7 mouse cellular contexts compared by ENCODE assay signal in the genomic region with DNA sequence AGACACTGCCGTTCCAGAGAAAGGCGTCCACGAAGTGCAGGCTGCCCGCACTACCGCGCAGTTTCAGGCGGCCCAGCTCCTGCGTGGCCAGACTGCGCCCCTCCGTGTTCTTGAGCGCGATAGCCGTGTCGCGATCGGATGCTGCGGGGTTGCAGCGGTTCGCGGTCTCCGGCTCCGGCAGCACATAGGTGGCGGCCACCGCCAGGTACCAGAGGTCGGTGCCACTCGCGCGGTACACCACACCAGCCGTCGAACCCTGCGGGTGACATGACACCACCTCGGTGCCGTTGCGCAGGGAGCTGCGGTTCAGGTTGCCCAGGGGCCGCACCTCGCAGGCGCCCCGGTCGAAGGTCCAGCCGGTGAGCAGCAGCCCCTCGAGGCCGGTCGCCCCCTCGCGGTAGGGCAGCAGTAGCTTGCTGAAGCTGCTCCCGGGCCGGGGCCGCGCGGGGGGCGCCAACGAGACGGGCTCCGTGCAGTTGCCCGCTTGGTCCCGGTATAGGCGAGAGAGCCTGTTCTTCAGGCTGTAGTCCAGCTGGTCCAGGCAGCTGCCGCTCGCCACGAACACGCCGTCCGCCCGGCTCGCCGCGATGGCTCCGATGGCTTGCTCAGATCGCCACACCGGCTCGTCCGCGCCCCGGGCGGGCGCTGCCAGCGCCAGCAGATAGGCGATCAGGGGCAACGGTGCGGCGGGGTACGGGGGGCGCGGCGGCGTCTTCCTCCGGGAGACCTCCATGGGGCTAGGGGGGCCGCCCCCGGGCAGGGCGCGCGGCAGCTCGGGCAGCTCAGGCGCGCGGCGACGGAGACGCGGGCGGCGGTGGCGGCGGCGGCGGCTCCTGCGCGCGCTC. TPM values are rescaled to one million over a fixed set of nuclear protein-coding genes. Genes with fewer than 3 reads are reported as not detected.
DNase-seq lines count a peak whose midpoint lies in the region; ATAC-seq and TF ChIP-seq lines count a peak whose summit lies in the region.

No protein-coding gene starts in this region.

- no peaks in the 10 kb centered on the region for H3K9me3 ChIP-seq in hindbrain, embryonic 15.5 days
- no peaks in the 10 kb centered on the region for H3K9me3 ChIP-seq in limb, embryonic 10.5 days (replicated peaks)
- no peaks in the 10 kb centered on the region for H3K9me3 ChIP-seq in midbrain, embryonic 11.5 days (ENCODE audit: control insufficient read depth, low read length)

- no peak for TF ChIP-seq POLR2A in small intestine, adult 2 months (IDR thresholded peaks at IDR 0.05; ENCODE audit: low read depth, low read length)

- POLR2A ChIA-PET in Patski (lab: Charles Lee) = no interaction called here

- ATAC-seq in Patski = peak; percentile 17
- ATAC-seq in hindbrain, embryonic 15.5 days (ENCODE audit: low FRiP score, low read depth) = peak; percentile 24
- peak; percentile 28 for ATAC-seq in midbrain, embryonic 11.5 days (ENCODE audit: low FRiP score)

- CTCF ChIA-PET in Patski (lab: Charles Lee) = no interaction called here

- under 1% methylated on average over 94 of the region's 110 CpGs for WGBS in hindbrain, embryonic 15.5 days
- WGBS in limb, embryonic 10.5 days = under 1% methylated on average over 110 of the region's 110 CpGs
- under 1% methylated on average over 109 of the region's 110 CpGs for WGBS in midbrain, embryonic 11.5 days
- WGBS in small intestine, adult 2 months = under 1% methylated on average over 107 of the region's 110 CpGs

- H3K27me3 ChIP-seq in Patski = peaks cover 40% of the 10 kb centered on the region
- H3K27me3 ChIP-seq in hindbrain, embryonic 15.5 days = no peaks in the 10 kb centered on the region
- peaks cover 81% of the 10 kb centered on the region for H3K27me3 ChIP-seq in limb, embryonic 10.5 days (ENCODE audit: low read depth, poor library complexity, severe bottlenecking)
- peaks cover 9% of the 10 kb centered on the region; the same call in 1 of the 2 replicates for H3K27me3 ChIP-seq in midbrain, embryonic 11.5 days (ENCODE audit: control insufficient read depth, insufficient read depth, low read length)
- H3K27me3 ChIP-seq in small intestine, adult 2 months (ENCODE audit: control insufficient read depth, insufficient read depth, low read length) = peaks cover 41% of the 10 kb centered on the region

- H3K9ac ChIP-seq in hindbrain, embryonic 15.5 days = peak overlapping the region; percentile 90
- H3K9ac ChIP-seq in midbrain, embryonic 11.5 days (ENCODE audit: low read length) = peak overlapping the region; percentile 91

- H3K27ac ChIP-seq in hindbrain, embryonic 15.5 days (replicated peaks) = peak overlapping the region; percentile 92
- H3K27ac ChIP-seq in limb, embryonic 10.5 days = peak overlapping the region; percentile 79
- peak overlapping the region; percentile 84 for H3K27ac ChIP-seq in midbrain, embryonic 11.5 days (ENCODE audit: low read depth, low read length)
- no peak overlapping the region for H3K27ac ChIP-seq in small intestine, adult 2 months (ENCODE audit: insufficient read depth, low read depth, low read length)

- H3K4me3 ChIP-seq in hindbrain, embryonic 15.5 days = peak overlapping the region; percentile 80
- peak overlapping the region; percentile 79 for H3K4me3 ChIP-seq in limb, embryonic 10.5 days
- peak overlapping the region; percentile 77 for H3K4me3 ChIP-seq in midbrain, embryonic 11.5 days (ENCODE audit: low read depth, low read length)
- peak overlapping the region; percentile 66 for H3K4me3 ChIP-seq in small intestine, adult 2 months (ENCODE audit: low read depth, low read length)

- peaks cover 46% of the 10 kb centered on the region for H3K4me1 ChIP-seq in hindbrain, embryonic 15.5 days (replicated peaks)
- H3K4me1 ChIP-seq in limb, embryonic 10.5 days = peaks cover 41% of the 10 kb centered on the region
- H3K4me1 ChIP-seq in midbrain, embryonic 11.5 days (ENCODE audit: control insufficient read depth, insufficient read depth, low read length) = peaks cover 37% of the 10 kb centered on the region
- peaks cover 6% of the 10 kb centered on the region; the same call in 1 of the 2 replicates for H3K4me1 ChIP-seq in small intestine, adult 2 months (ENCODE audit: control insufficient read depth, insufficient read depth, insufficient read length, low read length)

- H3K4me2 ChIP-seq in hindbrain, embryonic 15.5 days = peak overlapping the region; percentile 73
- H3K4me2 ChIP-seq in midbrain, embryonic 11.5 days = peak overlapping the region; percentile 86

- DNase-seq in Patski (ENCODE audit: low read depth, low spot score) = no peak
- peak; percentile 89 for DNase-seq in cerebellum, postnatal 10 days
- DNase-seq in frontal cortex, postnatal 25 days (ENCODE audit: low spot score in 2 of 2) = peak; percentile 41 to 59
- peak; percentile 74 for DNase-seq in limb, embryonic 10.5 days (ENCODE audit: low spot score)
- DNase-seq in midbrain, embryonic 11.5 days (ENCODE audit: low spot score, missing footprints) = peak; percentile 97

- H3K36me3 ChIP-seq in hindbrain, embryonic 15.5 days = no peaks in the 10 kb centered on the region
- no peaks in the 10 kb centered on the region for H3K36me3 ChIP-seq in limb, embryonic 10.5 days
- H3K36me3 ChIP-seq in midbrain, embryonic 11.5 days (ENCODE audit: control insufficient read depth, insufficient read depth, low read length) = no peaks in the 10 kb centered on the region
- H3K36me3 ChIP-seq in small intestine, adult 2 months (ENCODE audit: control insufficient read depth, insufficient read depth, low read length) = no peaks in the 10 kb centered on the region

- in situ Hi-C loops in Patski (cut with MboI; ENCODE audit: low pct_unique_long_range_greater_than_20kb) = no loop called here

- no peak for TF ChIP-seq CTCF in Patski (IDR thresholded peaks at IDR 0.05)
- no peak for TF ChIP-seq CTCF in small intestine, adult 2 months (IDR thresholded peaks at IDR 0.05; ENCODE audit: extremely low read depth, insufficient read length, insufficient replicate concordance, low read depth, low read length)

RNA-seq across cellular contexts. Expression of gene Plxnc1, which starts 0.6 kb away (rescaled TPM):
- polyA plus RNA-seq in Patski (2021) = 1.9 TPM
- polyA plus RNA-seq in hindbrain, embryonic 15.5 days (2015; fragmentation: Nextera tagmentation; extraction: Ambion mirVana) = 12.5 and 13.1 TPM in 2 replicates
- polyA plus RNA-seq in limb, embryonic 10.5 days (2016; fragmentation: Nextera tagmentation; extraction: Ambion mirVana) = 0.35 and 0.48 TPM in 2 replicates
- polyA plus RNA-seq in midbrain, embryonic 11.5 days (2014; fragmentation: Nextera tagmentation; extraction: Ambion mirVana) = 5.3 and 6.3 TPM in 2 replicates
- 0.61 and 0.82 TPM in 2 replicates for polyA plus RNA-seq in small intestine, adult 2 months (2012; rRNA removed)
